Mouse (Mus musculus) lung, postnatal 0 days (tissue): ENCODE data around the gene Zbtb16.

Source experiments
- CTCF ChIP-seq: IDR thresholded peaks from 2 replicates; pipeline ENCODE4 v1.5.1; 2016; ENCODE audit warnings: antibody characterized with exemption, mild to moderate bottlenecking
- EP300 ChIP-seq: IDR thresholded peaks from 2 replicates; pipeline ENCODE4 v1.6.1; 2016; ENCODE audit warnings: antibody characterized with exemption, mild to moderate bottlenecking, control low read depth

DNA sequence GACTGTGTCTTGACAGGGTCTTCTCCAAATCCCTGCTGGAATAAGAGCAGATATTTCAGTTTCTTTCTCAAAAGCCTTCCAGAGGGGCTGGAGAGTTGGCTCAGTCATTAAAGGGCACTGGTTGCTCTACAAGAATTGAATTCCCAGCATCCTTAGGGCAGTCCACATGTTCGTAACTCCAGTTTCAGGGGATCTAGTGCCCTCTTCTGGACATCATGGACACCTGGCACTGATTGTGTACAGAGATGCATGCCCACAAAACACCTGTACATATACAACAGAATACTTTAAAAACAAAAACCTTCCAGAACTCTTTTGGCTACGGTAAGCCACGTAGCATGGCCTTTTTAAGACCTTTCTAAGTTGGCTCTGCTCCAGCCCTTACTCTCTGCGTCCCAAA is 20.2 kb upstream of the Zbtb16 start:
- peak; percentile 35 for TF ChIP-seq CTCF
- TF ChIP-seq EP300, result no peak
